Mouse (Mus musculus) kidney, postnatal 25 days (tissue): ENCODE measurements at regions not wholly inside any gene's neighbourhood (a gene's known extent, or its start where the extent isn't known, plus 50 kb on each side); places are given as distances from the start of the nearest gene placed in this dataset.

Experiments
- DNase-seq, 2 experiments: peaks; one replicate each; pipeline ENCODE4 v3.0.0; 2021; ENCODE audit warnings: mixed read lengths in 2 of 2

DNA sequence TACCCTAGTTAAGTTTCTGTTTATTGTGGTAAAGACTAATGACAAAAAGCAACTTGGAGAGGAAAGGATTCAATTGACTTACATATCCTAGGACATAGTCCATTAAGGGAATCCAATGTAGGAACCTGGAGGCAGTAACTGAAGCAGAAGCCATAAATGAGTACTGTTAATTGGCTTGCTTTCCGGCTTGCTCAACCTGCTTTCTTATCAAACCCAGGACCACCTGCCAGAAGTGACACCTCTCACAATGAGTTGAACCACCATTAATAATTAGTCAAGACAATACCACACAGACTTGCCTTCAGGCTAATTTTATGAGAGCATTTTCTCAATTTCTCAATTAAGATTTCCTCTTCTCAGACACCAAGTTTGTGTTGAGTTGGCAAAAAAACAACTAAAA, 148.8 kb downstream of the Ccser2 start:
- DNase-seq = no peak

DNA sequence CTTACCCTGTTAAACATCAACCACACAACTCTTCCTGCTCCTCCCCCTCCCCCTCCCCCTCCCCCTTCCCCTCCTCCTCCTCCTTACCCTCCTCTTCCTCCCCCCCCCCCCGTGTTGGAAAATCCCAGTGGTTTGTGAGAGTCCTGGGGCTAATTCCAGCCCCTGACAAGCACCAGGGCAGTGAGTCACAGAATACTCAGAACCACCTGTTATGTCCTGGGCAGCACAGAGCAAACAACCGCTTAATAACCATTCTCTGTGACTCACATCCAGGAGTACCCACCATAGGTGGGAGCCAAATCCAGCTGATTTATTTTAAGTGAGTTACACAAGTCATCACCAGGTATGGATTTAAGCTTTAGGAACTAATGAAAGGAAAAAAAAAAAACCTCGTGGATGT, 166.2 kb downstream of the Ccser2 start:
- DNase-seq = no peak

DNA sequence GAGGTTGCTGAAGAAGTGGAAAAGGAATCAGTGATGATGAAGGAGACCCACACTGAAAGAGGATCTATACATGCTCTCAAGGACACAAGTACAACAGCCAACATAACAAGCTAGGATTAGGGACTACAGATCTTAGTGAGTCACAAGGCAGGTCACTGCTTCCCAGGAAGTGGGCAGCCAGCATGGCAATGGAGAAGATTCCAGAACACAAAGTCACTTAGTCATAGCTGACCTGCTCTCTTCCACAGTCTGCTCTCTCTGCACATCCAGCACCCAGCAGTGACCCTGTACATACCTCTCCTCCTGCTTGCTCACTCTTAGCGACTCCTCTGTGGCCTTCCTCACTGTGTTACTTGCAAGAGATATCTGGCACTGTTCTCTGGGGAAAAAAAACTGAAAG, 168.8 kb downstream of the Ccser2 start:
- DNase-seq = no peak

DNA sequence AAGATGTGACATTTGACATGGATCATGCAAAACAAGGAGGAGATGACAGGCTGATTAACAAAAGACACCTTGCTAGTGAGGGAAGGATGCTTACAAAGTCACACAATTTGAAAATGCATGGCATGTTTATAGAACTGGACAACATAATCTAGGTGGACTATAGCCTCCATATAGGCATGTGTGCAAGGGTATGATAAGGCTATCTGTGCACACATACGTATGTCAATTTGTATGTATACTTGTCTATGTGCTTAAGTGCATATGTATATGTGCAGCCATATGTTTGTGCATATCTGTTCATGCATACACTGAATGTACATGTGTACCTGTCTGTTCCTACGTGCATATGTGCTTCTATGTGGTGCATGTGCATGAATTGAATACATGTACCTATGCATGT, 186.7 kb downstream of the Ccser2 start:
- DNase-seq = no peak

DNA sequence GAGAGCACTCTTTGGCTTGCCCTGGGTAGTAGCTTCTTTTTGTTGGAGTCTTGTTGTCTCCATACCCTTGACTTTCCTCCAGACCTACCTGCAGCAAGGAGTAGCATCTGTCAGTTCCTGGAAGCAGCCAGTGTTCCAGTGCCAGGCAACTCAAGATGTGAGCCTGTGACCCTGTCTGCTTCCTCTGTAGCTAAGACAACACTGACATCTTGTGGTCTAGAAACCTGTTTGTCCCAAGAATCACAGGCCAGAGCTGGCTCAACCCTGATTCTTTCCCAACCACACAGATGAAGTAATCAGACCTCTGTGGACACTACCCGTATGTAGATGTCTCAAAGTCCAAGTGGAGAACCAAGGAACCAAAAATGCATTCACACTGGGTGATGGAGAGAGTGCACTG, 189.6 kb downstream of the Ccser2 start:
- DNase-seq = no peak

DNA sequence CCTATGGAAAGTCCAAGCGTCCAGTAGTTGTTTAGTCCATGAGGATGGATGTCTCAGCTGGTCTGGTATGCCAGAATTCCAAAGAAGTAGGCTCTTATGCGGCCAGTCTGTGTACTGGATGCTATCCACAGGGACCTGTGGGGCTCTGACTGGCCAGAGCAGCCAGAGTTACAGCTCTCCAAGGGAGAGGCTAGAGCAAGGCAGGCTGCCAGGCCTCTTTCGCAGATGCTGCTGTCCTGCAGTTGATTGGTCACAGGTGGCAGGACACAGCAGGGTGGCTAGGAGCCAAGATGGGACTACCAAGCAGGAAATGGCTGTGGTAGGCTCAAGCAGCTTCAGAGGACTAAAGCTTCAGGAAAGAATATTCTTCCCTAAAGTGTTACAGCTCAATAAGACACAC, 194.2 kb downstream of the Ccser2 start:
- peak; percentile 4 to 37 for DNase-seq

DNA sequence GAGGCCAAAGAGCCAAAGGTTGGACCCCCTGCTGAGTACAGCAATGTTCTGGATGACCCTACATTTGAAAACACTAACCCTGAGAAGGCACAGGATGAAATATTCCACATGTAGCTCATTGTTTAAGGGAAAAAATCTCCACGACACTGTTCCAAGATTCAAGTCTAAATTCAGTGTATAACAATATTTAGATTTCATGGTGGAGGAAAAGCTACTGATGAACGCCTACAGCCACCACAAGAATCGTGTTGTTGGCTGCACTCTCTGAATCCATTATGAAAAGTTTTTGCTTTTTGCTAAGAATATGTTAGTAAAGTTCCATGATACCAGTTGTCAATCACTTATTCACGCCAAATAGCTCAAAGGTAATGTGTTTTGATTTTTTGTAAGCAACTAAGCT, 204.2 kb downstream of the Ccser2 start:
- no peak for DNase-seq

DNA sequence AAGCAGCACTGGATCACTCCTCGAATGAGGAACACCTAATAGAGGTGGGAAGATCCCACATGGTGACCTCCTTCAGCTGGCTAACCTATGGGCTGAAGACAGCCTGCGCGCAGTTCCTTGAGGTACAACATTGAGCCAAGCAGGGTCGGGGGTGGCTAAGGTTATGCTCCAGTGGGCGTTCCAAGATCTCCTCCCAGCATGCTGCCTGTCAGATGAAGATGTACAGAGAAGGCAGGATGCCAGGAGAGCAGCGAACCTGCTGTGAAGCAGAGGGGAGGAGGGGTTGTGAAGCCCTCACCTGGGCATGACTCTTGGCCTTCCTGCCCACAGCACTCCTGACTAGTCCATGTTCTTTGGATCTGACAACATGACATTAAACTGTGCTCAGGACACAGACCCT, 212.5 kb downstream of the Ccser2 start:
- DNase-seq = peak in 1 of 2 experiments; percentile 34

DNA sequence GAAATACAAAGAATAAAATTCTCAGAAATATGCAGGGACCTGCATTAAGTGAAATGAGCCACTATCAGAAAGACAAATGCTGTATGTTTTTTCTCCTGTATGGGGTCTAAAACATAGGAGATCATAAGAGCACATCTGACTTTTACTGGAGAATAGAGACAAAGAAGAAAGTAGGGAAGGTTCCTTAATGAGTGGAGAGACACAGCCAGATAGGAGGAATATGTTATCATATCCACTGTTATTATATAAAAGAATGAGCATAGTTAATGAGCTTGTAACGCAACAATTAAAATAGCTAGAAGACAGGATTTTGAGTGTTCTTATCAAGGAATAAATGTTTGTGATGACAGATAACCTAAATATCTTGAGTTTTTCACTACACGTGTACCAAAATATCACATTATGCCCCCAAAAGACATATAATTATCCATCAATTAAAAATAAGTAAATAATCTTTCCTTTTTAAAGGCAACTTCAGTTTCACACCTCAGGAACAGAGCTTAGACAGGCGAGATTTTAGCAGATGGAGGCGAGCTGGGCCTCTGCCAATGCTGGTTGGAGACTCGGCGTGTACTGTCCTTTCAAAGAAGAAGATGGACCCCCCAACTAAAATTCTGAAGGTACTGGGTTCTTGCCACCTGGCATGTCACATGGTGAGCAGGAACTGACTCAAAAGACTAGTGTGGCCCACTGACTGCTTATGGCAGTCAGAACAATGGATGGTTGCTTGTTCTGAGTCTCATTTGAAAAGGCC, 220.3 kb downstream of the Ccser2 start:
- no peak for DNase-seq

DNA sequence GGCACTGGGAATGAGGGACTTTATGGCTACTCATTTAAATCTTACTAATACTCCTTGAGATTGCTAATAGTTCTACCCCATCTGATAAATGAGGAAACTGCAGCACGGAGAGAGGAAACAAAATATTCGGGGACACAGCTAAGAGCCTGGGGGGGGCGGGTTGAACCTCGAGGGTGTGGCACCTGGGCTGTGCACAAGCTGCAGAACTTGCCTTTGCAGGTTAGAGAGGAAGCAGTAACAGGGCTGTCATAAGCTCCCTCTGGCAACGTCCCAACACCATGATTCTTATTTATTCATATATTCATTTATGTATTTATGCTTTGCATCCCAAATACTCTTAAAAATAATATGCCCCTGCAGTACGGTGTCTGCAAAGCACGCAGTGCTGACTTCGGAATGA, 237.5 kb downstream of the Ccser2 start:
- no peak for DNase-seq

DNA sequence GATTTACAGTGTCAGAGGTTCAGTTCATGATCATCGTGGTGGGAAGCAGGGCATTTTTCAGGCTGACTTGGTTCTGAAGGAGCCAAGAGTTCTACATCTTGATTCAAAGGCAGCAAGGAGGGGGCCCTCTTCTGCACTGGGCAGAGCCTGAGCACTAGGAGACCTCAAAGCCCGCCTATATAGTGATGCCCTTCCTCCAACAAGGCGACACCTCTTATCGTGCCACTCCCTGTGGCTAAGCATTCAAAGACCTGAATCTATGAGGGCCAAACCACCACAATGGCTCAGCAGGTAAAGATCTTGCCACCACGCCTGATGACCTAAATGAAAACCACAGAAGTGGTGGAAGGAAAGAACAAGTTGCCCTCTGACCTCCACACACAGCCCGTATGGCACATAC, 242.5 kb downstream of the Ccser2 start:
- no peak for DNase-seq

DNA sequence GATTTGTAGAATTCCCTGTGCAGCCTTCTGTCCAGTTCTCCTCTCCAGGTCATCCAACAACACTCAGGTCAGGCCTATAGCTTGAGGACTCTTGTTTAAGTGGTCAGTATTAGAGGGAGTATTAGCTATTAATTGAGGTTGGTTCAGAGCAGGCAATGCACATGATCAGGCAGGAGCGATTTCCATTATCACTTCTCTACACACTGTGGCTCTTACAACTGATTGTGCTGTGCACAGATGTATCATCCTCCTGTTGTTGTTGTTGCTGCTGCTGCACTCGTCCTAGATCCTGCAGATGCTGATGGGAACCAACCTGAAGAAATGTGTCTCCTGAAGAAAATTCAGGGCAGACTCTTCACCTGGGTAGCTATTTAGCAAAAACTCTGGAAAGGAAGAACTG, 252.9 kb downstream of the Ccser2 start:
- no peak for DNase-seq

DNA sequence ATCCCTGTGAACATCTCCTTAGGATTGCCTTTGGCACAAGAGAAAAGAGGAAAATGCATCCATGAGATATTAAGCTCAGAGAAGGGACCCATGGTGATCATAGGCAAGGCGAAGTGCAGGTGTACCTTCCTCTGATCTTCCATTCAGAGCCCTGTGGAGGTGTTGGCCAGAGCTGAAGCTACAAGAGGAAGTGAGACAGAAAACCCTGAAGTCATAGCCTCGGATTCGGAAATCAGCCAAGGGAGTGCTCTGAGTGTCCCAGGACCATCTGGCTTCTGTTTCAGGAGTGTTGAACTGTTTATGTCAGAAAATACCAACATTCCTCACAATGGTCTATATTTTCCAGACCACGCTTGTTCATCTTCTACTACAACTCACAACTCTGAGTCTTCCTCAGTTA, 271.6 kb downstream of the Ccser2 start:
- DNase-seq = no peak

DNA sequence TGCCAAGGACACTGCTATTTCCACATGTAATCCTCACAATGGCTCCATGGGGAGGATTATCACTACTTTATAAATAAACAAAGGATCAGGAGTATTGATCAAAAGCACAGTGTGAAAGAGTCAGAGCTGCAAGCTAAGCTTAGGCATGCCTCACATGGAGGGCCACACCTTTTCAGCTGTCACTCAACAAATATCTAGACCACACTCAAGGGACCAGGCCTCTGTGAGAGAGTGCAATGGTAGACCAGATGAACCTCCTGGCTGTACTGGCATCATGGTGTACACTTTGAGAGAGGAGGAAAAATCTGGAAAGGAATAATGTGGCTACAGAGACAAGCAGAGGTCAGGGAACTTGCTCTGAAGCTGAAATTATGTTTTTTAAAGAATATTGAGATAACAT, 276.6 kb downstream of the Ccser2 start:
- no peak for DNase-seq

DNA sequence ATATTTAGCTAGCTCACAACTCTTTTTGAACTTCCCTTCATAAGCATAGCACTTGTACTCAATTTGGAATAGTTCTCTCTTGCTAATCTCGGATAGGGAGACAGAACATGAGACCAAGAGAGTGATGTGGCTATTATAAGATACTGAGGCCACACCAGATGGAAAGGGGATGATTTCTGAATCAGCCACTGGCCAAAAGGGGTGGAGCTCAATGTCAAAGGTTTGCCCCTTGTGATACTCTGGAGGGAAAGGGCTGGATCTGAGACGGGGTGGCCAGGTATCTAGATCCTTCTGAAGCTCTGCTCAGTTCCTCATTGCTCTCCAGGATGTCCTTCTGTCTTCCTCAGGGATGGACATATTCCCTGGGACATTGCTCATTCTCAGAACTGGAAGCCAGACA, 277.6 kb downstream of the Ccser2 start:
- no peak for DNase-seq

DNA sequence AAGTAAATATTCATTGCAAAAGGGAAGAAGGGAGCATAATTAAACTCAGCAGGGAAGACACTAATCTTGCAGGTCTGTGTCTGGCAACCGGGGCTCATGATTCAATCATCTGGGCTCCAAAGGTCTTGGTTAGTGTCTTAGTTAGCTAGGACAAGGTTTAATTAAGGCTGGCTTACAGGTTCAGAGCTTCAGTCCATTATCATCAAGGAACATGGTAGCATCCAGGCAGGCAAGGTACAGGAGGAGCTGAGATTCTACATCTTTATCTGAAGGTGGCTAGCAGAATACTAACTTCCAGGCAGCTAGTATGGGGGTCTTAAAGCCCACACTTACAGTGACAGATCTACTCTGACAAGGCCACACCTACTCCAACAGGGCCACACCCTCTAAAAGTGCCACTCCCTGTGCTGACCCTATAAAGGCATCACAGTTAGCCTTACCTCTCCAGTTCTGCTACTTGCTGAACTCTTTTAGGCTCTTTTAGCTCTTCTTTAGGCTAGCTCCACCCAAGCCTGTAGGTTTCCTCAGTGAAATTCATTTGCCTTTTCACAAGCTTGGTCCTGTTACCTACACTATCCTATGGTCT, 309.8 kb downstream of the Ccser2 start:
- no peak for DNase-seq

DNA sequence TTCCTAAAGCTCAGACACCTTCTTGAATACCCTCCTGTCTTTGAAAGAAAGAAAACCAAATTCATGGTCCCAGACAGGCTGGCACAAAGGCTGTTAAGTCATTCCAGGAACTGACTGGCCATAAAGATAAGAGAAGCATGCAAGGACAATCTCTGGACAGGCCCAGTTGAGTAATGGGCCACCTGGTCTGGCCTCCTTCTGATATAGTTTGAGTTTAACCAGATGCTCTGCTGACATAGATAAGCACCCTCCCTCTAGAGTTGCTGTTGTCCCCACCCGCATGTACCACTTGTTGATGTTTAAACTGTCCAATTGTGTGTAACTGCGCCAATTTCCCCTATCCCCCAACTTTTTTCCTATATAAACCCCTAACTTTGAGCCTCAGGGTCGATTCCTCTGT, 310.4 kb downstream of the Ccser2 start:
- DNase-seq = no peak

DNA sequence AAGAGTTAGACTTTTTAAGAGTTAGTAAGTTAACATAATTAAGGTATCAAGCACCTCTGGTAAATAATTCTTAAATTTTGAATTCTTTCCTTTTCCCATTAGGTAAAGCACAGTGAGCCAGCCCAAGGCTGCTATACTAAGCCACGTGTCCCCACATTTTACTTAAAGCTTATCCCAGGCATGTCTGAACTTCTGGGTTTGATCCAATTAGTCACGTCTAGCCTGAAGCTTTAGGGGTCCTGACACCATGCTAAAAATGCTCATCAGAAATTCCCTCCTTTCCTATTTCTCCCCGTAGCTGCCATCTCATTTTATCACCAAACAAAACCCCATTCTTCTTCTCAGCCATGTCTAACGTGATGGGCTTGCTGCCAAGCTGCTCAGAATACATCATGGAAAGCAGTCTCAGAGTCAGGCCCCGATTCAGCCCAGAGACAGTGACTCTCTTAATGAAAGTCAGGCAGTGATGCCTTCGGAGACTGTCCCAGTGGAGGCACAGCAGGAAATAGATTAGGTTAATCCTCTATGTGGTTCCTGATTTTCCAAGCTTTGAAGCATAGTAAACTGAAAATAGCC, 315.5 kb downstream of the Ccser2 start:
- no peak for DNase-seq

DNA sequence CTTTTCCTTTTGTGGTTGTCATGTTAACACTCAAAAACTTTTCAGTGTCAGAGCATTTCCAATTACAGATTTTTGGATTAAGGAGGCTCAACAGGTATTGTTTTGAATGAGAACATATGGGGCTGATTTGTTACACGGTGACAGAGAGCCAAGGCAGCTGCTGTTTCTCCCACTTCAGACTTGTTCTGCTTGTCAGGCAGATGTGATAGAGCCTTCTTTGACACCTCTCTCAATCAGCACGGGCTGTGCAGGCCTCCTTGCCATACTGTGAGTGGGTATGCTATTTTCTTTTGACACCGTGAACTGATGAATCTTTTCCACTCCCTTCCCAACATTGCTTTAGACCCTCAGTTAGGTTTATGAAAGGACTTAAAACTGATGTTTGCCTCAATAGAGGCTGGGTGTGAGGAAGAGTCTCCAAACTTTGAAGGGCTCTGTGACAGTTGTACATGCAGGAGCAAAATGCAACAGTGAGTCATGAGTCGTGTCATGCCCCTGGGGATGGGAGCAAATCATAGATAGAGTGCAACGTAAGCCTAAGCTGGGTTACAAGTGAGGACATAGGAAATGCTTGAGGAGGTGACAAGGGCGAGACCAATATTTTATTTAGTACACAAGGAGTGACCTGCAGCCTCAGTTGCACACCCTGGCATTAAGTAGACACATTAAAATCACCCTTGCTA, 317.4 kb downstream of the Ccser2 start:
- DNase-seq = no peak

DNA sequence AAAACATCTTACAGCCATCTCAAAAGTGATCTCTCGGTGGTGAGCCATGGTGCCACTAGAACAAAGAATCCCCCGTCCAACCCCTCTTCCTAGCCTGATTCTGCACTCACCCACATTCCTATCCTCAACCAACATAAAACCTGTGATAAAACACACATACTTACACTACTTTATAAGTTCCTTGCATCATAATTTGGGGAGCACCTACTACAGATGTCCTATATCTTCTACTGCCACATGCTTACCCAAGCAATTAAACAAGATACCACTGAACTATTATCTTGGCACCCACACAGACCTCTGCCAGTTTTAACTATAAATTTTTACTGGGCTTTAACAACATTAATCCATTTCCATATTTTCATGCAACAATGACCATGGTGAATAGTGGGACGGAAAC, 321.9 kb downstream of the Ccser2 start:
- no peak for DNase-seq

DNA sequence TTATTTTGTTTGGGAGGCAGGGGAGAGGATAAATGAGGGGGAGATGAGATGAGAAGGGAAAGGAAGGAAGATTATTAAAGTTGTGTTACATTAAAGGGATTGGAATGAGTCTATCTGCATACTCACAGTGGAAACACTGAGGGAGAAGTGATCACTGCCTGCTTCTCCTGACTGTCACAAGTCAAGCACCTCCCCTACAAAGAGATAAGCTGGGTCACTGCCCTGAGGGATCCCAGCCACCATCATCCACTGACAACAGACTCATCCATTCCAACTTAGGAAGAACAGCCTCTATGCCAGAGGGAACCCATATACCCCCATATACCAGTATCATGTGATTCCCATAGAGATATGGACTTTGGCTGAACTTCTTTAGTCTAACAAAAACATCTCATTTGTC, 322.3 kb downstream of the Ccser2 start:
- no peak for DNase-seq

DNA sequence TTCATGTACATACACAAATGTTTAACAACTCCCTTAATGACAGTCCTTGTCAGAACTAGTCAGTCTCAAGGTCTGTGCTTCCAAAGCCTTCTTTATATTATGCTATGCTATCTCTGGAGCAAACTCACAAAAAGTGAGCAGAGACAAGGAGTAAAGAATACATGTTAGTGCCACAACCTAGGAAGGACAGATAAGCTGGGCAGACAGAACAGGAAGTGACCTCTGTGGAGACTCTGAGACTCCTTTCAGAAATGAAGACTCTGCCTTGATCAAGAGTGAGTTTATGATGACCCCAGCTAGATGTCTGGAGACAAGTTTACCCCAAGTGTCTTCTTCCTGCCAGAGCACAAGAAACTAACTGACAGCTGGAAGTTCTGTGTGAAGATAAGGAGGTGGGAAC, 343.8 kb downstream of the Ccser2 start:
- no peak for DNase-seq

DNA sequence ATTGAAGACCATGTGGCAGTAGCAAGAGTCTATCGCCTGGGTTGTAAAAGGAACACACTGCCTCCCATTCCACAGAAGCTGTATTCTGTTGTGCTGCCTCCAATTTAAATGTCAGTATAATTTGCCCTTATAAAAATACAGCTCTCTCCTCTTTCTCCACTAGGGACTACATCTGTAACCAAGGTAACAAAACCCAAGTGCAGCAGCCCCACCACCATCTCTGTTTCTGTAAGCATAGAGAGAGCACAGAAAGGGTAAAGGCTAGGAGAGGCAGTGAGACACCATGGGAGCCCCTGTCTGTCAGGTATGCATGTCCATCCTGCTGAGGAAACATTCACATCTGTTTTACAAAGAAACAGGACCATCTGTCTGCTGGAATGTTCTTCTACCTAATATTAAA, 344.4 kb downstream of the Ccser2 start:
- DNase-seq = no peak

DNA sequence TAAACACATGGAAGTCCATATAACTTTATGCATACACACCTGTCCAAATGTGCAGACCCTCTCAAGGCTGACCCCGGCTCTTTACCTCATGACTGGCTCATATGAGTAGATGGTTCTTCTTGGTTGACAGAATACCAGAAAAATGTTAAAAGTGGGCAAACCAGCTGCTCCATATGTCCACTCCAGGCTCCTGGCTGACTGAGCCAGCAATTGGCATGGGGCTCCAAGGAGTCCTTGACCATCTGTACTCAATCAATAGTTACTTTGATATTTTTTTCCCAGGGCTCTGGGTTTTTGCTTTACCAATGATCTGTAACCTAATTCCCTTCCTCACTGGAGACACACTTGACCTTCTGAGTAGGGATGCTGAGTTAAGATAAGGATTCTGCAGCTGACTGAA, 345.5 kb downstream of the Ccser2 start:
- no peak for DNase-seq
